Mouse (Mus musculus) cerebellum, adult 11 months (tissue): Measurements from ENCODE around the gene Gm14418.

ENCODE experiments used
- DNase-seq: peaks from one replicate; pipeline ENCODE4 v3.0.0; 2022

The Gm14418 gene

GRCm38 (mm10) chr2:177398096-177398495, at the start of gene Gm14418:
Gm14418 (minus strand) TSS chr2:177398320.
- DNase-seq: peak; percentile 2
